26 mouse cellular contexts compared by ENCODE assay signal in the genomic region with DNA sequence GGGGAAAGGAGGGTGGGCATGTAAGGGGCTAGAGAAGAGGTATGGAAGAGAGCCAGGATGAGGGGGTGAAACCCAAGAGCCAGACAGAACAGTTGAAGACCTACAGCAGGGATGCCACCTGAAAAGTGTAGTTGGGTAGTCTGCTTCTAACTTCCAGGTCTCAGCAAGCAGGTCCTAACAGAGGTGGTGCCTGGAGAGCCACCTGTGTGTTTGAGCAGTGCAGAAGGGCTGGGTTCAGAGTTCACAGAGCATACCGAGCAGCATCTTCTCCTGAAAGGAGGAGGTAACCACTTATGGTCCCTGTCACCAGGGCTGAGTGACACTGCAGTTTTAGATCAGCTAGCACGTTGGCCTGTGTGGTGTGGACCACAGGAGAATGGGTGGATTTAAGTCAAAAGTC.
"Had no signal": no experiment of that assay in that cellular context is flagged by ENCODE, and none has a peak within 500 bp of the region (broad histone marks: within the 10 kb centered on the region; RNA-seq: fewer than 3 reads in every experiment).

No protein-coding gene starts in this region.

- H3K4me1 ChIP-seq: embryonic facial prominence, embryonic 12.5 days; embryonic facial prominence, embryonic 13.5 days; embryonic facial prominence, embryonic 15.5 days; forebrain, embryonic 12.5 days; forebrain, embryonic 13.5 days; forebrain, embryonic 15.5 days had no signal

- ATAC-seq: forebrain, embryonic 13.5 days; forebrain, embryonic 14.5 days; forebrain, embryonic 15.5 days; forebrain, embryonic 16.5 days; forebrain, postnatal 0 days had no signal

- H3K36me3 ChIP-seq: embryonic facial prominence, embryonic 10.5 days; embryonic facial prominence, embryonic 12.5 days; embryonic facial prominence, embryonic 13.5 days; embryonic facial prominence, embryonic 15.5 days; forebrain, embryonic 10.5 days; forebrain, embryonic 12.5 days; forebrain, embryonic 15.5 days had no signal

- H3K4me2 ChIP-seq: embryonic facial prominence, embryonic 12.5 days; embryonic facial prominence, embryonic 13.5 days; embryonic facial prominence, embryonic 15.5 days; forebrain, embryonic 12.5 days; forebrain, embryonic 13.5 days; forebrain, embryonic 15.5 days had no signal

- H3K27ac ChIP-seq: embryonic facial prominence, embryonic 10.5 days; embryonic facial prominence, embryonic 12.5 days; embryonic facial prominence, embryonic 13.5 days; embryonic facial prominence, embryonic 15.5 days; forebrain, embryonic 10.5 days; forebrain, embryonic 12.5 days; forebrain, embryonic 13.5 days; forebrain, embryonic 15.5 days; gastrocnemius, adult 2 months; heart, adult 2 months had no signal

- H3K27me3 ChIP-seq: embryonic facial prominence, embryonic 13.5 days; embryonic facial prominence, embryonic 15.5 days; forebrain, embryonic 12.5 days; forebrain, embryonic 13.5 days; forebrain, embryonic 15.5 days had no signal

- H3K9me3 ChIP-seq: embryonic facial prominence, embryonic 10.5 days; embryonic facial prominence, embryonic 12.5 days; embryonic facial prominence, embryonic 13.5 days; embryonic facial prominence, embryonic 15.5 days; forebrain, embryonic 10.5 days; forebrain, embryonic 12.5 days; forebrain, embryonic 13.5 days; forebrain, embryonic 15.5 days had no signal

- H3K9ac ChIP-seq: embryonic facial prominence, embryonic 12.5 days; embryonic facial prominence, embryonic 13.5 days; embryonic facial prominence, embryonic 15.5 days; forebrain, embryonic 12.5 days; forebrain, embryonic 13.5 days; forebrain, embryonic 15.5 days; forebrain, postnatal 0 days had no signal

- DNase-seq: cerebellum, adult 2 months; cerebellum, adult 8-10 months; cerebellum, adult 9-10 months; cerebellum, adult 9-11 months; cerebellum, postnatal 14 days; cerebellum, postnatal 25 days; cerebellum, postnatal 36 days; embryo, embryonic 11 days; forebrain, postnatal 0 days; gastrocnemius, adult 2 months; gastrocnemius, postnatal 10 days; gastrocnemius, postnatal 14 days; gastrocnemius, postnatal 25 days; gastrocnemius, postnatal 36 days; heart, adult 2 months had no signal

- H3K4me3 ChIP-seq: embryonic facial prominence, embryonic 10.5 days; embryonic facial prominence, embryonic 12.5 days; embryonic facial prominence, embryonic 13.5 days; embryonic facial prominence, embryonic 15.5 days; erythroblast, embryonic 14.5 days; forebrain, embryonic 10.5 days; forebrain, embryonic 12.5 days; forebrain, embryonic 13.5 days; forebrain, embryonic 15.5 days; gastrocnemius, adult 2 months; heart, adult 2 months had no signal
